10 mouse cellular contexts compared by ENCODE assay signal in the genomic region with DNA sequence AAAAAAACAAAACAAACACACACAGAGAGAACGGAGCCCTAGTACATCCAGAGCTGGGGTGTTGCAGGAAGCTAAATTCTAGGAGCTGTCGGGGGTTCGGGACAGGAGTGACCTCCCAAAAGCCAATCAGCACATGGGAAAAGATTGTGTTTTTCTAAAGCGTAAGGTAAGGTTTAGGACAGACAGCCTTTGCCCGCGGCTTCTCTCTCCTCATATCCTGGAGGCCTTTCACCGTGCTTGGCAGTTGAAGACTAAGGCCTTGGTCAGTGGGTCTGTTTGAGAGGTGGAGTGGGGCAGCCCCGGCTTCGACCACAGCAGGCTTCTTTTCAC. TPM values are rescaled to one million over a fixed set of nuclear protein-coding genes. Genes with fewer than 3 reads are reported as not detected.
A peak's percentile ranks its signal among the peaks of the same experiment; 100 is the strongest.
DNase-seq lines count a peak whose midpoint lies in the region; ATAC-seq and TF ChIP-seq lines count a peak whose summit lies in the region.
"Had no signal": no experiment of that assay in that cellular context is flagged by ENCODE, and none has a peak within 500 bp of the region (broad histone marks: within the 10 kb centered on the region; RNA-seq: fewer than 3 reads in every experiment).

No protein-coding gene starts in this region.

- H3K4me2 ChIP-seq in hindbrain, embryonic 14.5 days (replicated peaks) = peak overlapping the region; percentile 51
- peak overlapping the region; percentile 61 for H3K4me2 ChIP-seq in midbrain, embryonic 13.5 days (replicated peaks)

- H3K9ac ChIP-seq in hindbrain, embryonic 14.5 days = peak overlapping the region; percentile 24
- H3K9ac ChIP-seq in midbrain, embryonic 13.5 days (replicated peaks) = peak overlapping the region; percentile 58; the same call in 1 of the 2 replicates

- no peaks in the 10 kb centered on the region for H3K9me3 ChIP-seq in hindbrain, embryonic 14.5 days (ENCODE audit: control insufficient read depth, low read length)
- no peaks in the 10 kb centered on the region for H3K9me3 ChIP-seq in midbrain, embryonic 13.5 days

- H3K4me1 ChIP-seq in kidney, adult 2 months (ENCODE audit: control insufficient read depth, insufficient read depth, low read length) = peaks cover 22% of the 10 kb centered on the region
- H3K4me1 ChIP-seq in bone marrow, adult 2 months (ENCODE audit: control insufficient read depth, insufficient read depth, low read length) = peaks cover 2% of the 10 kb centered on the region; the same call in 1 of the 2 replicates
- peaks cover 27% of the 10 kb centered on the region for H3K4me1 ChIP-seq in hindbrain, embryonic 14.5 days (replicated peaks; ENCODE audit: control insufficient read depth, insufficient read depth, low read length)
- H3K4me1 ChIP-seq in midbrain, embryonic 13.5 days (replicated peaks) = peaks cover 37% of the 10 kb centered on the region

- intact Hi-C loops in left cerebral cortex, postnatal 4 days (cut with DNase I) = no loop called here

- H3K27ac ChIP-seq in kidney, adult 2 months (ENCODE audit: insufficient read depth, low read depth, low read length) = no peak overlapping the region
- H3K27ac ChIP-seq in bone marrow, adult 2 months (ENCODE audit: control insufficient read depth, insufficient read depth, low read depth, low read length, poor library complexity) = peak overlapping the region; percentile 93
- no peak overlapping the region for H3K27ac ChIP-seq in hindbrain, embryonic 14.5 days
- H3K27ac ChIP-seq in midbrain, embryonic 13.5 days = no peak overlapping the region

- no peak for TF ChIP-seq POLR2A in kidney, adult 2 months (IDR thresholded peaks at IDR 0.05; ENCODE audit: low read depth, low read length)
- TF ChIP-seq POLR2A in bone marrow, adult 2 months (IDR thresholded peaks at IDR 0.05; ENCODE audit: borderline replicate concordance, control insufficient read depth, low read depth, low read length) = no peak

- no peak for DNase-seq in kidney, adult 2 months
- no peak for DNase-seq in kidney, adult 18-20 months
- no peak for DNase-seq in hindbrain, embryonic 14.5 days (ENCODE audit: low spot score)
- no peak for DNase-seq in cerebellum, postnatal 25 days
- no peak for DNase-seq in left cerebral cortex, postnatal 4 days

- peak overlapping the region; percentile 15; the same call in 1 of the 2 replicates for H3K4me3 ChIP-seq in kidney, adult 2 months (ENCODE audit: insufficient read depth, low read depth, low read length)
- peak overlapping the region; percentile 91 for H3K4me3 ChIP-seq in bone marrow, adult 2 months (replicated peaks; ENCODE audit: control insufficient read depth, low read depth, low read length)
- H3K4me3 ChIP-seq in hindbrain, embryonic 14.5 days (replicated peaks; ENCODE audit: low read length) = peak overlapping the region; percentile 19
- H3K4me3 ChIP-seq in midbrain, embryonic 13.5 days (replicated peaks) = peak overlapping the region; percentile 28

- no peaks in the 10 kb centered on the region for H3K36me3 ChIP-seq in kidney, adult 2 months (ENCODE audit: control insufficient read depth, insufficient read depth, low read length)
- no peaks in the 10 kb centered on the region for H3K36me3 ChIP-seq in hindbrain, embryonic 14.5 days (replicated peaks; ENCODE audit: control insufficient read depth, insufficient read depth)
- H3K36me3 ChIP-seq in midbrain, embryonic 13.5 days = no peaks in the 10 kb centered on the region

- 63% methylated on average over 9 of the region's 9 CpGs for WGBS in kidney, adult 2 months
- 7% methylated on average over 9 of the region's 9 CpGs for WGBS in bone marrow, adult 2 months
- 59% methylated on average over 9 of the region's 9 CpGs for WGBS in hindbrain, embryonic 14.5 days
- WGBS in midbrain, embryonic 13.5 days = 42% methylated on average over 9 of the region's 9 CpGs

- no peaks in the 10 kb centered on the region for H3K27me3 ChIP-seq in kidney, adult 2 months (replicated peaks; ENCODE audit: control insufficient read depth, insufficient read depth, low read length)
- H3K27me3 ChIP-seq in hindbrain, embryonic 14.5 days (ENCODE audit: control insufficient read depth, insufficient read depth, low read length) = peaks cover 38% of the 10 kb centered on the region
- H3K27me3 ChIP-seq in midbrain, embryonic 13.5 days = peaks cover 69% of the 10 kb centered on the region
- H3K27me3 ChIP-seq: Patski had no signal

- no peak for ATAC-seq in hindbrain, embryonic 14.5 days (ENCODE audit: low FRiP score)
- ATAC-seq in midbrain, embryonic 13.5 days = no peak
- ATAC-seq in activated CD4-positive, CD25-positive, alpha-beta regulatory T cell, adult 4 months = no peak
- ATAC-seq: Patski had no signal

- TF ChIP-seq CTCF in kidney, adult 2 months (conservative IDR thresholded peaks at IDR 0.05; ENCODE audit: insufficient read depth, insufficient read length, low read depth, low read length) = no peak
- TF ChIP-seq CTCF in bone marrow, adult 2 months (IDR thresholded peaks at IDR 0.05; ENCODE audit: control insufficient read depth, insufficient read depth, low read length) = no peak

RNA-seq across cellular contexts. Expression of a gene that starts 0.7 kb away (rescaled TPM):
- polyA plus RNA-seq in kidney, adult 2 months (2012; rRNA removed) = 41.2 and 48.4 TPM in 2 replicates
- 129 and 194 TPM in 2 replicates for polyA plus RNA-seq in bone marrow, adult 2 months (2011; ENCODE audit: insufficient read depth, insufficient read length, low replicate concordance, missing spikeins)
- 3.3 and 4.9 TPM in 2 replicates for polyA plus RNA-seq in hindbrain, embryonic 14.5 days (2014; fragmentation: Nextera tagmentation; extraction: Ambion mirVana)
- 3.9 and 4.1 TPM in 2 replicates for polyA plus RNA-seq in midbrain, embryonic 13.5 days (2015; fragmentation: Nextera tagmentation; extraction: Ambion mirVana)
- 100 to 1,000 TPM in 1 of 2 experiments, 10 to 100 TPM in 1; 88.2 to 107 TPM for polyA plus RNA-seq in activated CD4-positive, CD25-positive, alpha-beta regulatory T cell, adult 4 months (2017; shearing (Covaris generic))
- 1 to 10 TPM; 3.5 TPM for total RNA-seq in left cerebral cortex, postnatal 4 days (2021)

RNA-seq across cellular contexts. Expression of a gene that starts 0.8 kb away (rescaled TPM):
- polyA plus RNA-seq in kidney, adult 2 months (2012; rRNA removed) = 3.3 and 5.3 TPM in 2 replicates
- 32.6 and 51.1 TPM in 2 replicates for polyA plus RNA-seq in bone marrow, adult 2 months (2011; ENCODE audit: insufficient read depth, insufficient read length, low replicate concordance, missing spikeins)
- polyA plus RNA-seq in hindbrain, embryonic 14.5 days (2014; fragmentation: Nextera tagmentation; extraction: Ambion mirVana) = 0.48 and 0.68 TPM in 2 replicates
- polyA plus RNA-seq in midbrain, embryonic 13.5 days (2015; fragmentation: Nextera tagmentation; extraction: Ambion mirVana) = 1.3 and 1.4 TPM in 2 replicates
- polyA plus RNA-seq in activated CD4-positive, CD25-positive, alpha-beta regulatory T cell, adult 4 months (2017; shearing (Covaris generic)) = 10 to 100 TPM; 26.8 to 45.3 TPM
- 1 to 10 TPM; 1.2 to 1.5 TPM for total RNA-seq in left cerebral cortex, postnatal 4 days (2021)

RNA-seq across cellular contexts. Expression of a gene that starts 14.8 kb away (rescaled TPM):
- 0.09 TPM in 1 of 2 replicates, not detected in the other for polyA plus RNA-seq in kidney, adult 2 months (2012; rRNA removed)
- polyA plus RNA-seq in bone marrow, adult 2 months (2011; ENCODE audit: insufficient read depth, insufficient read length, low replicate concordance, missing spikeins) = 13.5 and 16.7 TPM in 2 replicates
- polyA plus RNA-seq in hindbrain, embryonic 14.5 days (2014; fragmentation: Nextera tagmentation; extraction: Ambion mirVana) = 0.24 TPM in 1 of 2 replicates, not detected in the other
- polyA plus RNA-seq in midbrain, embryonic 13.5 days (2015; fragmentation: Nextera tagmentation; extraction: Ambion mirVana) = not detected in 2 replicates
- polyA plus RNA-seq in activated CD4-positive, CD25-positive, alpha-beta regulatory T cell, adult 4 months (2017; shearing (Covaris generic)) = 1 to 10 TPM; 1.3 to 1.9 TPM
- not detected for total RNA-seq in left cerebral cortex, postnatal 4 days (2021)
- total RNA-seq: left cerebral cortex, adult 18-20 months had no signal
- polyA plus RNA-seq: Patski had no signal

RNA-seq across cellular contexts. Expression of a gene that starts 26.8 kb away (rescaled TPM):
- 0.18 and 0.22 TPM in 2 replicates for polyA plus RNA-seq in kidney, adult 2 months (2012; rRNA removed)
- polyA plus RNA-seq in bone marrow, adult 2 months (2011; ENCODE audit: insufficient read depth, insufficient read length, low replicate concordance, missing spikeins) = 9.5 and 12.3 TPM in 2 replicates
- polyA plus RNA-seq in hindbrain, embryonic 14.5 days (2014; fragmentation: Nextera tagmentation; extraction: Ambion mirVana) = 0.89 and 1.0 TPM in 2 replicates
- 0.55 and 0.70 TPM in 2 replicates for polyA plus RNA-seq in midbrain, embryonic 13.5 days (2015; fragmentation: Nextera tagmentation; extraction: Ambion mirVana)
- polyA plus RNA-seq in activated CD4-positive, CD25-positive, alpha-beta regulatory T cell, adult 4 months (2017; shearing (Covaris generic)) = 1 to 10 TPM; 3.8 to 5.6 TPM
- total RNA-seq in left cerebral cortex, postnatal 4 days (2021) = 1 to 10 TPM; 4.4 to 5.1 TPM

RNA-seq across cellular contexts. Expression of a gene that starts 26.8 kb away (rescaled TPM):
- polyA plus RNA-seq in kidney, adult 2 months (2012; rRNA removed) = 150 and 155 TPM in 2 replicates
- polyA plus RNA-seq in bone marrow, adult 2 months (2011; ENCODE audit: insufficient read depth, insufficient read length, low replicate concordance, missing spikeins) = 56.0 and 120 TPM in 2 replicates
- polyA plus RNA-seq in hindbrain, embryonic 14.5 days (2014; fragmentation: Nextera tagmentation; extraction: Ambion mirVana) = 17.6 and 18.9 TPM in 2 replicates
- 14.3 and 15.0 TPM in 2 replicates for polyA plus RNA-seq in midbrain, embryonic 13.5 days (2015; fragmentation: Nextera tagmentation; extraction: Ambion mirVana)
- 100 to 1,000 TPM in 1 of 2 experiments, 10 to 100 TPM in 1; 76.0 to 131 TPM for polyA plus RNA-seq in activated CD4-positive, CD25-positive, alpha-beta regulatory T cell, adult 4 months (2017; shearing (Covaris generic))
- 10 to 100 TPM in 1 of 2 experiments, 1 to 10 TPM in 1; 9.2 to 14.1 TPM for total RNA-seq in left cerebral cortex, postnatal 4 days (2021)

Comparison
In these comparisons a context has a peak if more than half of its experiments do, and no peak if none do; other contexts are left out.
1. H3K4me3 ChIP-seq: peak in every context shown above with its lines; median percentile 91 in bone marrow, adult 2 months; 28 in midbrain, embryonic 13.5 days; 19 in hindbrain, embryonic 14.5 days; 15 in kidney, adult 2 months.